Mouse (Mus musculus): ENCODE measurements around the gene Ccdc186. TPM values are rescaled to one million over a fixed set of nuclear protein-coding genes. Genes with fewer than 3 reads are reported as not detected.

Gene Ccdc186
- 12.2 and 20.0 TPM in 2 replicates for polyA plus RNA-seq (2012; rRNA removed)

DNA sequence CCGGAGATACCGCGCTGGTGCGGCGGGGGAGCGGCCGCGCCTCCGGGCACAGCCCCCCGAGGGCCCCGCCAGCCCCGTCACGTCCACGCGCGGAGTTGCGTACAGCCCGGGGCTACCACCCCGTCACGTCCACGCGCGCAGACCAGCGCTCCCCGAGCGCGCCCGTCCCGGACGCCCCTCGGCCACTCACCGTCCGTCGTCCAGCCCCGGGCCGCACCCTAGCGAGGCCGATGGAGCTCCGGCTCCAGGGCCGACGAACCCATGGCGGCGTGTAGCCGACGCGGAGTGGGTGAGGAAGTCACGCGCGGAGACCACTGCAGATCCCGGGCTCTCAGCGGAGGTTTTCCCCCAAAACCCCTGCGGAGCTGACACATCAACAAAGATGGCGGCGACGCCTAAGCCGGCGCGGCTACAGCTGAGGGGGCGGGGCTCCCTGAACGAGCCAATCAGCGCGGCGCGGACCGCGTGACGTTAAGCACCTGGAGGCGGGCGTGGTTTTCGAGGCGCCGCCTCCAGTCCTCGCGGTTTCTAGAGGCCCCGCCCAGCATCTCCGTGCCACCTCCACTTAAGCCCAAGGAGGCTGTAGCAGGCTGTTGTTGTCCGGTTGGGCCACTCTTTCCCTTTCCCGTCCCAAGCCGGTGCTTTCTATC, at the start of gene Ccdc186:
TSS of gene Ccdc186 (minus strand) at position 393 of the 650 bp plus-strand sequence.
- no peak for TF ChIP-seq CTCF (IDR thresholded peaks at IDR 0.05; ENCODE audit: borderline replicate concordance, extremely low read depth, insufficient read depth, insufficient read length)
- peak; percentile 56; the same call in 1 of the 2 replicates for TF ChIP-seq POLR2A (IDR thresholded peaks at IDR 0.05; ENCODE audit: borderline replicate concordance, extremely low read depth, insufficient read depth, insufficient read length, poor library complexity, severe bottlenecking)
- peak; percentile 98 for DNase-seq (ENCODE audit: low read depth)

- no peak for TF ChIP-seq CTCF (IDR thresholded peaks at IDR 0.05; ENCODE audit: borderline replicate concordance, extremely low read depth, insufficient read depth, insufficient read length)
- TF ChIP-seq POLR2A (IDR thresholded peaks at IDR 0.05; ENCODE audit: borderline replicate concordance, extremely low read depth, insufficient read depth, insufficient read length, poor library complexity, severe bottlenecking) = no peak
- DNase-seq (ENCODE audit: low read depth) = no peak
These were observed 45.7 kb upstream of the Ccdc186 start for GRCm38 (mm10) chr19:56867701-56868100.

- no peak for DNase-seq (ENCODE audit: low read depth)
- TF ChIP-seq CTCF (IDR thresholded peaks at IDR 0.05; ENCODE audit: borderline replicate concordance, extremely low read depth, insufficient read depth, insufficient read length) (no peak), POLR2A (IDR thresholded peaks at IDR 0.05; ENCODE audit: borderline replicate concordance, extremely low read depth, insufficient read depth, insufficient read length, poor library complexity, severe bottlenecking) (no peak)
These were observed 34.5 kb upstream of the Ccdc186 start for GRCm38 (mm10) chr19:56856455-56856854.

- DNase-seq (ENCODE audit: low read depth) = no peak
- TF ChIP-seq CTCF (IDR thresholded peaks at IDR 0.05; ENCODE audit: borderline replicate concordance, extremely low read depth, insufficient read depth, insufficient read length) (no peak), POLR2A (IDR thresholded peaks at IDR 0.05; ENCODE audit: borderline replicate concordance, extremely low read depth, insufficient read depth, insufficient read length, poor library complexity, severe bottlenecking) (no peak)
These were observed 30.6 kb upstream of the Ccdc186 start for GRCm38 (mm10) chr19:56852590-56852989.

- DNase-seq (ENCODE audit: low read depth) = no peak
- TF ChIP-seq POLR2A (IDR thresholded peaks at IDR 0.05; ENCODE audit: borderline replicate concordance, extremely low read depth, insufficient read depth, insufficient read length, poor library complexity, severe bottlenecking) (no peak), CTCF (IDR thresholded peaks at IDR 0.05; ENCODE audit: borderline replicate concordance, extremely low read depth, insufficient read depth, insufficient read length) (no peak)
These were observed 21.0 kb upstream of the Ccdc186 start for GRCm38 (mm10) chr19:56842974-56843373.

DNA sequence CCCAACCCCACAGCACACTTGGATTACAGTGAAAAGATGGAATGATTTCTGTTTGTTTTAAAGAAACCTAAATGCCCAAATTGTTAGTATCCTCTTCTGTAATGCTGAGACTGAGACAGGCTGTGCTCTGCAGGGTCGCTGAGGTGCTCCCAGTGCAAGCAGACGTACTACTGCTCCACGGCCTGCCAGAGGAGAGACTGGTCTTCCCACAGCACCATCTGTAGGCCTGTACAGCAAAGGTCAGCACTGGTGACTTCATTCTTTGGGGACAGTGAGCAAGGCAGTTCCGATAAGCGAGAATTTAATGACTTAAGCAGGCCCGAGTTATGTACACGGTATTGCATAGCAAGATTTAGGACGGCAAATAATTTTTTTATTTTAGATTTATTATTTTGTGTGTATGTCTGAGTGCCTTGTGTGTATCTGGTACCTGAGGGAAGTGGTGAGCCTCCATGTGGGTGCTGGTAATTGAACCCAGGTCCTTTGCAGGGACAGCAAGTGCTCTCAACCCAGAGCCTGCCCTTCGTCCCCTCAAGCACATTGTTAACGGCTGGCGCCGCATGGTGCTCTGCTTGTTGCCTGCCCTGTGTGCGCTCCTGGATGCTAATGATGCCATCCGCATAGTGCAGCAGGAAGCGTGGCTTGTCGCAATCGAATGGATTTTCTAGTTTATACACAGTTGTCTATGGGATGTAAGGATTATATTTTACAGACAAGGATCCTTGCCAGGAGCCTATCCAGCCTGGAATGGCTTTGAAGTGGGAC, 17.1 kb upstream of the Ccdc186 start:
- DNase-seq (ENCODE audit: low read depth) = no peak
- TF ChIP-seq CTCF (IDR thresholded peaks at IDR 0.05; ENCODE audit: borderline replicate concordance, extremely low read depth, insufficient read depth, insufficient read length) (peak; percentile 20; the same call in 1 of the 2 replicates), POLR2A (IDR thresholded peaks at IDR 0.05; ENCODE audit: borderline replicate concordance, extremely low read depth, insufficient read depth, insufficient read length, poor library complexity, severe bottlenecking) (no peak)

DNA sequence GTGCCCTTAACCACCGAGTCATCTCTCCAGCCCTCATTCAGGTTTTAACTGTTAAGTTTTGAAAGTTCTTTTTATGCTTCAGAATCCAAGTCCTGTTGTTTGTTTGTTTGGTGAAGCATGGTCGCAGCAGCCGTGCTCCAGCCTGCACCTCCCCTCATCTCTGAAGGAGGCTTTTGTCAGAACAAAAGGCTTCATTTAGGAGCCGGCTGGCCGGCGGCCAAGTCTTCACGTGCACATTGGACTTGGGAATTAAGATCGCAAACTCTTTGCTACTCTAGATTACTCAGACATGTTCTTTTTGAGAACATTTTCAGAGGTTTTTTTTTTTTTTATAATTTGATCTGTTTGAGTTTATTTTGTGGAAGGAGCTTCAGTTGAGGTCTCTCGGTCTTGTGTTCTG, 13.3 kb upstream of the Ccdc186 start:
- TF ChIP-seq POLR2A (IDR thresholded peaks at IDR 0.05; ENCODE audit: borderline replicate concordance, extremely low read depth, insufficient read depth, insufficient read length, poor library complexity, severe bottlenecking) (no peak), CTCF (IDR thresholded peaks at IDR 0.05; ENCODE audit: borderline replicate concordance, extremely low read depth, insufficient read depth, insufficient read length) (no peak)

DNA sequence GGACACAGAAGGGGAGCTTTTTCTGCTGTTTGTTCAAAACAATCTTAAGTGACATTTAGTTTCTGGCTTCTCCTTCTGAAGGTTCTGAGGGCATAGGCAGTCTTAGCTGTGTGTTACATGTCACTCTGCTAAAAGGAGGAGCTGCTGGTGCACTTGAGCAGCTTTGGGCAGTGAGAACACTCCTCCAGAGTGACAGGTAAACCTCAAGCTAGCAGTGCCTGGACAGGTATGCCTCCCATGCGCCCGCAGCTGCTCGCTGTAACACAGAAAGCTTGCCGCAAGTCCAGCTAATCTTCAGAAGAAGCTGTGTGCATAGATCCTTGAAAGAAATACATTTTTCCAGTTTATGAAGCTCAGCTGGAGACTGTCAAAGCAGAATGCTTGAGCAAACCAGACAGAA, 8.2 kb upstream of the Ccdc186 start:
- DNase-seq (ENCODE audit: low read depth) = no peak
- TF ChIP-seq CTCF (IDR thresholded peaks at IDR 0.05; ENCODE audit: borderline replicate concordance, extremely low read depth, insufficient read depth, insufficient read length) = no peak
- no peak for TF ChIP-seq POLR2A (IDR thresholded peaks at IDR 0.05; ENCODE audit: borderline replicate concordance, extremely low read depth, insufficient read depth, insufficient read length, poor library complexity, severe bottlenecking)

More for the DNA sequence above, 13.3 kb upstream of the Ccdc186 start:
- peak; percentile 90 for DNase-seq (ENCODE audit: low read depth)

DNA sequence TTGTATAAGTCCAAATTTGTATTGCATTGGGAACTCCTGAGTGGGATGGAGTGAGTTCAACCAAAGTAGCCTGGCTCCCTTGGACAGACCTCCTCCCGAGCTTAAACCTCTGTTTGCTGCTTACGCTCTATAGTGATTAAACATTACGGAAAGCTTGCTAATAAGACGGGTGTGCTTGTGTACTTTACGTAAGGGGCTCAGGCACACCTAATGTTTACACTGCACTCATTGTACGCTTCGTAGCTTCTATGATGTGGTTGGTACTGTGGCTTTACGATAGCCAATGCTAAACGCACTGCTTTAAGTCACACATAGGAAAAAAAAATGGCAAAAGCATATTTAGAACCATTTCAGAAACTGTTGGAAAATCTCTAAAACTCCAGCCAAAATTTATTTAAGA, 7.3 kb upstream of the Ccdc186 start:
- DNase-seq (ENCODE audit: low read depth) = no peak
- TF ChIP-seq CTCF (IDR thresholded peaks at IDR 0.05; ENCODE audit: borderline replicate concordance, extremely low read depth, insufficient read depth, insufficient read length) (no peak), POLR2A (IDR thresholded peaks at IDR 0.05; ENCODE audit: borderline replicate concordance, extremely low read depth, insufficient read depth, insufficient read length, poor library complexity, severe bottlenecking) (no peak)

GRCm38 (mm10) chr19:56828305-56828704, 6.3 kb upstream of the Ccdc186 start:
- TF ChIP-seq POLR2A (IDR thresholded peaks at IDR 0.05; ENCODE audit: borderline replicate concordance, extremely low read depth, insufficient read depth, insufficient read length, poor library complexity, severe bottlenecking) (no peak), CTCF (IDR thresholded peaks at IDR 0.05; ENCODE audit: borderline replicate concordance, extremely low read depth, insufficient read depth, insufficient read length) (no peak)
- no peak for DNase-seq (ENCODE audit: low read depth)

- DNase-seq (ENCODE audit: low read depth) = no peak
These were observed 4.1 kb upstream of the Ccdc186 start, which contains the start of gene Tdrd1 for GRCm38 (mm10) chr19:56826047-56826631. Gene Tdrd1 (plus strand): TSS chr19:56826209.

More at GRCm38 (mm10) chr19:56826047-56826631, 4.1 kb upstream of the Ccdc186 start, which contains the start of gene Tdrd1:
- no peak for TF ChIP-seq POLR2A (IDR thresholded peaks at IDR 0.05; ENCODE audit: borderline replicate concordance, extremely low read depth, insufficient read depth, insufficient read length, poor library complexity, severe bottlenecking)
- no peak for TF ChIP-seq CTCF (IDR thresholded peaks at IDR 0.05; ENCODE audit: borderline replicate concordance, extremely low read depth, insufficient read depth, insufficient read length)
